Mouse (Mus musculus) CH12F3 (cell line): ENCODE results near the gene Fam214a.

Source experiments
- in situ Hi-C: fragments of 300-500 bp; cut with MboI; formaldehyde crosslinking; loops from 2 replicates; pipeline ENCODE4 v1.14.3; 2020; ENCODE audit warnings: low sequenced_read_pairs

Gene Fam214a

GRCm38 (mm10) chr9:74952756-74953247 lies at the start of gene Fam214a:
TSS of gene Fam214a (plus strand) at chr9:74952884.
- in situ Hi-C loops = no loop called here

GRCm38 (mm10) chr9:74904866-74905508 lies 47.7 kb upstream of the Fam214a start:
- in situ Hi-C loops = loop anchor here (10.0 to 25.0 kb wide), 2 partner anchors 120 to 357 kb away; no protein-coding TSS in a partner anchor

GRCm38 (mm10) chr9:74906951-74907350 lies 45.7 kb upstream of the Fam214a start:
- in situ Hi-C loops = loop anchor here (10.0 to 25.0 kb wide), 2 partner anchors 118 to 355 kb away; no protein-coding TSS in a partner anchor

GRCm38 (mm10) chr9:74909245-74909644 lies 43.4 kb upstream of the Fam214a start:
- in situ Hi-C loops = loop anchor here (10.0 to 25.0 kb wide), 2 partner anchors 116 to 353 kb away; no protein-coding TSS in a partner anchor

- in situ Hi-C loops = loop anchor here (25.0 kb wide), 1 partner anchor 352 kb away; no protein-coding TSS in a partner anchor
Observed at GRCm38 (mm10) chr9:74910226-74910759, 42.4 kb upstream of the Fam214a start.

- in situ Hi-C loops = loop anchor here (25.0 kb wide), 1 partner anchor 351 kb away; no protein-coding TSS in a partner anchor
Observed at GRCm38 (mm10) chr9:74911430-74911829, 41.3 kb upstream of the Fam214a start.

GRCm38 (mm10) chr9:74911919-74912318 lies 40.8 kb upstream of the Fam214a start:
- in situ Hi-C loops = loop anchor here (25.0 kb wide), 1 partner anchor 350 kb away; no protein-coding TSS in a partner anchor

- in situ Hi-C loops = loop anchor here (25.0 kb wide), 1 partner anchor 350 kb away; no protein-coding TSS in a partner anchor
Observed at GRCm38 (mm10) chr9:74912619-74913376, 39.9 kb upstream of the Fam214a start.

- in situ Hi-C loops = loop anchor here (25.0 kb wide), 1 partner anchor 347 kb away; no protein-coding TSS in a partner anchor
Observed at GRCm38 (mm10) chr9:74915611-74916010, 37.1 kb upstream of the Fam214a start.

- in situ Hi-C loops = loop anchor here (25.0 kb wide), 1 partner anchor 342 kb away; no protein-coding TSS in a partner anchor
Observed at GRCm38 (mm10) chr9:74920450-74920849, 32.2 kb upstream of the Fam214a start.

GRCm38 (mm10) chr9:74921422-74921821 lies 31.3 kb upstream of the Fam214a start:
- in situ Hi-C loops = loop anchor here (25.0 kb wide), 1 partner anchor 341 kb away; no protein-coding TSS in a partner anchor

- in situ Hi-C loops = loop anchor here (25.0 kb wide), 1 partner anchor 339 kb away; no protein-coding TSS in a partner anchor
Observed at GRCm38 (mm10) chr9:74922884-74923283, 29.8 kb upstream of the Fam214a start.

GRCm38 (mm10) chr9:74923291-74923977 lies 29.2 kb upstream of the Fam214a start:
- in situ Hi-C loops = loop anchor here (25.0 kb wide), 1 partner anchor 339 kb away; no protein-coding TSS in a partner anchor

- in situ Hi-C loops = no loop called here
Observed at GRCm38 (mm10) chr9:74925220-74925769, 27.4 kb upstream of the Fam214a start.

- in situ Hi-C loops = no loop called here
Observed at GRCm38 (mm10) chr9:74929981-74930423, 22.7 kb upstream of the Fam214a start.

GRCm38 (mm10) chr9:74930653-74931052 lies 22.0 kb upstream of the Fam214a start:
- in situ Hi-C loops = no loop called here

- in situ Hi-C loops = no loop called here
Observed at GRCm38 (mm10) chr9:74935289-74935688, 17.4 kb upstream of the Fam214a start.

GRCm38 (mm10) chr9:74937761-74938160 lies 14.9 kb upstream of the Fam214a start:
- in situ Hi-C loops = no loop called here

GRCm38 (mm10) chr9:74938670-74939534 lies 13.8 kb upstream of the Fam214a start:
- in situ Hi-C loops = no loop called here
